ENCODE assay signal across 8 mouse cellular contexts in genomic region chr5:16937840-16938239, GRCm38 (mm10).
DNase-seq lines count a peak whose midpoint lies in the region; ATAC-seq and TF ChIP-seq lines count a peak whose summit lies in the region.
"Had no signal": no experiment of that assay in that cellular context is flagged by ENCODE, and none has a peak within 500 bp of the region (broad histone marks: within the 10 kb centered on the region; RNA-seq: fewer than 3 reads in every experiment).

No protein-coding gene starts in this region.

- no peaks in the 10 kb centered on the region for H3K79me2 ChIP-seq in MEL (ENCODE audit: control insufficient read depth, insufficient read depth, low read length, poor library complexity)

- TF ChIP-seq RAD21 in MEL (IDR thresholded peaks at IDR 0.05; ENCODE audit: low read depth, low read length) = peak; percentile 92

- DNase-seq in MEL (ENCODE audit: low read depth, low spot score) = peak; percentile 63
- peak; percentile 4 for DNase-seq in c-Kit-positive CD71-positive TER-119-negative erythroid progenitor cells, embryonic 14.5 days (ENCODE audit: low read depth)
- peak; percentile 2 for DNase-seq in induced T-regulatory cell, adult 2 months (ENCODE audit: low read depth)
- peak; percentile 56 for DNase-seq in lung, postnatal 10 days
- no peak for DNase-seq in spleen, postnatal 14 days (ENCODE audit: low spot score in 2 of 2)

- ATAC-seq in intestine, postnatal 0 days = no peak
- no peak for ATAC-seq in intestine, embryonic 15.5 days

- H3K9me3 ChIP-seq in intestine, postnatal 0 days (ENCODE audit: control insufficient read depth) = no peaks in the 10 kb centered on the region
- H3K9me3 ChIP-seq in intestine, embryonic 15.5 days = no peaks in the 10 kb centered on the region
- H3K9me3 ChIP-seq in MEL (replicated peaks; ENCODE audit: insufficient read depth, low read length) = no peaks in the 10 kb centered on the region
- H3K9me3 ChIP-seq: lung, embryonic 15.5 days had no signal

- no peak for TF ChIP-seq EP300 in MEL (IDR thresholded peaks at IDR 0.05; ENCODE audit: low read depth in 1 of 2, low read length in 2 of 2)

- 41% methylated on average over 1 of the region's 1 CpGs for WGBS in intestine, postnatal 0 days
- WGBS in intestine, embryonic 15.5 days = 46% methylated on average over 1 of the region's 1 CpGs

- TF ChIP-seq POLR2A in MEL (IDR thresholded peaks at IDR 0.05; ENCODE audit: control insufficient read depth in 1 of 2, insufficient read depth in 1 of 2, low read depth in 1 of 2, low read length in 2 of 2, poor library complexity in 1 of 2) = no peak

- H3K27ac ChIP-seq in intestine, postnatal 0 days (ENCODE audit: low read depth, low read length) = no peak overlapping the region
- no peak overlapping the region for H3K27ac ChIP-seq in intestine, embryonic 15.5 days
- H3K27ac ChIP-seq in MEL (ENCODE audit: control insufficient read depth, low read depth, low read length) = no peak overlapping the region
- H3K27ac ChIP-seq: lung, embryonic 15.5 days had no signal

- no peak overlapping the region for H3K4me3 ChIP-seq in intestine, postnatal 0 days (ENCODE audit: low read depth, low read length)
- no peak overlapping the region for H3K4me3 ChIP-seq in intestine, embryonic 15.5 days (replicated peaks)
- no peak overlapping the region for H3K4me3 ChIP-seq in MEL (ENCODE audit: control insufficient read depth in 1 of 2, insufficient read depth in 1 of 2, low read depth in 2 of 2, low read length in 2 of 2)
- H3K4me3 ChIP-seq: lung, embryonic 15.5 days had no signal

- H3K4me1 ChIP-seq in intestine, postnatal 0 days (replicated peaks; ENCODE audit: control insufficient read depth, insufficient read depth, low read length) = no peaks in the 10 kb centered on the region
- H3K4me1 ChIP-seq in intestine, embryonic 15.5 days (replicated peaks) = no peaks in the 10 kb centered on the region
- no peaks in the 10 kb centered on the region for H3K4me1 ChIP-seq in MEL (ENCODE audit: control insufficient read depth in 1 of 2, insufficient read depth in 2 of 2, low read length in 2 of 2)
- H3K4me1 ChIP-seq: lung, embryonic 15.5 days had no signal

- no peak overlapping the region for H3K9ac ChIP-seq in intestine, postnatal 0 days (ENCODE audit: low read depth, low read length)
- no peak overlapping the region for H3K9ac ChIP-seq in intestine, embryonic 15.5 days
- no peak overlapping the region for H3K9ac ChIP-seq in MEL (ENCODE audit: control insufficient read depth, low read depth, low read length, poor library complexity, severe bottlenecking)
- H3K9ac ChIP-seq: lung, embryonic 15.5 days had no signal

- H3K27me3 ChIP-seq in intestine, postnatal 0 days (replicated peaks; ENCODE audit: control insufficient read depth, insufficient read depth, low read length) = no peaks in the 10 kb centered on the region
- H3K27me3 ChIP-seq in intestine, embryonic 15.5 days (replicated peaks) = no peaks in the 10 kb centered on the region
- H3K27me3 ChIP-seq in MEL (ENCODE audit: control insufficient read depth in 1 of 2, insufficient read depth in 2 of 2, low read length in 2 of 2) = no peaks in the 10 kb centered on the region
- H3K27me3 ChIP-seq: lung, embryonic 15.5 days had no signal

- H3K4me2 ChIP-seq in intestine, postnatal 0 days (replicated peaks; ENCODE audit: low read depth) = no peak overlapping the region
- no peak overlapping the region for H3K4me2 ChIP-seq in intestine, embryonic 15.5 days (replicated peaks)
- H3K4me2 ChIP-seq: lung, embryonic 15.5 days had no signal

- no peaks in the 10 kb centered on the region for H3K36me3 ChIP-seq in intestine, postnatal 0 days (ENCODE audit: control insufficient read depth, insufficient read depth)
- no peaks in the 10 kb centered on the region for H3K36me3 ChIP-seq in intestine, embryonic 15.5 days
- no peaks in the 10 kb centered on the region for H3K36me3 ChIP-seq in MEL (ENCODE audit: control insufficient read depth in 1 of 2, insufficient read depth in 2 of 2, low read length in 2 of 2)
- H3K36me3 ChIP-seq: lung, embryonic 15.5 days had no signal

- TF ChIP-seq CTCF in intestine, postnatal 0 days (IDR thresholded peaks at IDR 0.05; ENCODE audit: low read depth) = peak; percentile 80
- TF ChIP-seq CTCF in MEL (IDR thresholded peaks at IDR 0.05 in 2 of 3, conservative IDR thresholded peaks at IDR 0.05 in 1 of 3; ENCODE audit: control insufficient read depth in 1 of 3, insufficient read depth in 1 of 3, low read depth in 2 of 3, low read length in 3 of 3, poor library complexity in 1 of 3, severe bottlenecking in 1 of 3) = peak; percentile 10 to 83 (median 39); a peak in 4 of 6 replicates

TF ChIP-seq in MEL, 35 proteins besides CTCF, POLR2A, EP300 and RAD21:
- TF ChIP-seq ZC3H11A (IDR thresholded peaks at IDR 0.05; ENCODE audit: low read depth, low read length) (peak; percentile 92), E2F4 (IDR thresholded peaks at IDR 0.05; ENCODE audit: borderline replicate concordance, low read depth, low read length) (no peak), SMC3 (IDR thresholded peaks at IDR 0.05; ENCODE audit: low read depth, low read length) (peak; percentile 95), ZNF384 (IDR thresholded peaks at IDR 0.05; ENCODE audit: low read depth, low read length) (no peak)

Comparison
In these comparisons a context has a peak if more than half of its experiments do, and no peak if none do; other contexts are left out.
1. DNase-seq: peak in MEL (single experiment), c-Kit-positive CD71-positive TER-119-negative erythroid progenitor cells, embryonic 14.5 days (single experiment), induced T-regulatory cell, adult 2 months (single experiment) and lung, postnatal 10 days (single experiment); none in spleen, postnatal 14 days (0 of 2).